Mouse (Mus musculus): ENCODE data around the gene Ggcx. TPM values are rescaled to one million over a fixed set of nuclear protein-coding genes. Genes with fewer than 3 reads are reported as not detected.
"Not testable (repeated sequence)": the region's sequence is repeated elsewhere in the genome, so short reads cannot be mapped to it uniquely, and the experiment has no call there.

Ggcx gene
- polyA plus RNA-seq, 1 experiment from 2014 or later = 22.1 TPM

GRCm38 (mm10) chr6:72478691-72479090 lies 64.6 kb downstream of the Ggcx start:
- ATAC-seq (ENCODE audit: low read depth); H3K9me3 ChIP-seq; H3K4me1 ChIP-seq (replicated peaks); H3K36me3 ChIP-seq; H3K4me2 ChIP-seq; H3K27ac ChIP-seq (replicated peaks); H3K27me3 ChIP-seq; H3K4me3 ChIP-seq; H3K9ac ChIP-seq: not testable (repeated sequence)
- 80% methylated on average over 3 of the region's 3 CpGs for WGBS

- H3K4me1 ChIP-seq (replicated peaks) = no peaks in the 10 kb centered on the region
- no peak overlapping the region for H3K4me2 ChIP-seq
- H3K27ac ChIP-seq (replicated peaks) = no peak overlapping the region
- H3K27me3 ChIP-seq = no peaks in the 10 kb centered on the region
- H3K4me3 ChIP-seq = no peak overlapping the region
- no peak for ATAC-seq (ENCODE audit: low read depth)
- no peaks in the 10 kb centered on the region for H3K36me3 ChIP-seq
- 90% methylated on average over 12 of the region's 12 CpGs for WGBS
- no peak overlapping the region for H3K9ac ChIP-seq
- no peaks in the 10 kb centered on the region for H3K9me3 ChIP-seq
These were observed 65.7 kb downstream of the Ggcx start for GRCm38 (mm10) chr6:72479645-72480421.

- H3K4me2 ChIP-seq = no peak overlapping the region
- no peak overlapping the region for H3K9ac ChIP-seq
- no peaks in the 10 kb centered on the region for H3K4me1 ChIP-seq (replicated peaks)
- H3K4me3 ChIP-seq = no peak overlapping the region
- H3K27me3 ChIP-seq = no peaks in the 10 kb centered on the region
- WGBS = 90% methylated on average over 2 of the region's 2 CpGs
- no peaks in the 10 kb centered on the region for H3K9me3 ChIP-seq
- no peak for ATAC-seq (ENCODE audit: low read depth)
- H3K27ac ChIP-seq (replicated peaks) = no peak overlapping the region
- no peaks in the 10 kb centered on the region for H3K36me3 ChIP-seq
These were observed 66.3 kb downstream of the Ggcx start for GRCm38 (mm10) chr6:72480422-72480702.

Other genes starting within 250 kb of the Ggcx start
- 3.9 and 4.7 TPM in 2 replicates for gene Atoh8, start 178.7 kb upstream of the Ggcx start, polyA plus RNA-seq (2015; fragmentation: Nextera tagmentation; extraction: Ambion mirVana)
- 0.22 and 0.76 TPM in 2 replicates for gene Sftpb, start 109.7 kb upstream of the Ggcx start, polyA plus RNA-seq (2015; fragmentation: Nextera tagmentation; extraction: Ambion mirVana)
- gene Usp39, start 69.1 kb upstream of the Ggcx start, polyA plus RNA-seq (2015; fragmentation: Nextera tagmentation; extraction: Ambion mirVana) = 46.6 and 47.2 TPM in 2 replicates
- 16.7 and 19.3 TPM in 2 replicates for gene 0610030E20Rik, start 67.0 kb upstream of the Ggcx start, polyA plus RNA-seq (2015; fragmentation: Nextera tagmentation; extraction: Ambion mirVana)
- 16.5 and 21.4 TPM in 2 replicates for gene Tmem150a, start 58.9 kb upstream of the Ggcx start, polyA plus RNA-seq (2015; fragmentation: Nextera tagmentation; extraction: Ambion mirVana)
- 140 and 148 TPM in 2 replicates for gene Rnf181, start 47.4 kb upstream of the Ggcx start, polyA plus RNA-seq (2015; fragmentation: Nextera tagmentation; extraction: Ambion mirVana)
- 19.8 and 24.1 TPM in 2 replicates for gene Vamp5, start 33.8 kb upstream of the Ggcx start, polyA plus RNA-seq (2015; fragmentation: Nextera tagmentation; extraction: Ambion mirVana)
- gene Vamp8, start 23.6 kb upstream of the Ggcx start, polyA plus RNA-seq (2015; fragmentation: Nextera tagmentation; extraction: Ambion mirVana) = 28.9 and 29.7 TPM in 2 replicates
- 352 and 360 TPM in 2 replicates for gene Mat2a, start 25.2 kb downstream of the Ggcx start, polyA plus RNA-seq (2015; fragmentation: Nextera tagmentation; extraction: Ambion mirVana)
- gene Sh2d6, start 107.4 kb downstream of the Ggcx start, polyA plus RNA-seq (2015; fragmentation: Nextera tagmentation; extraction: Ambion mirVana) = 0.36 and 0.55 TPM in 2 replicates
- gene Capg, start 130.1 kb downstream of the Ggcx start, polyA plus RNA-seq (2015; fragmentation: Nextera tagmentation; extraction: Ambion mirVana) = 11.9 and 12.9 TPM in 2 replicates
- 17.5 and 18.9 TPM in 2 replicates for gene Elmod3, start 184.1 kb downstream of the Ggcx start, polyA plus RNA-seq (2015; fragmentation: Nextera tagmentation; extraction: Ambion mirVana)
- 5.3 and 5.4 TPM in 2 replicates for gene Retsat, start 184.2 kb downstream of the Ggcx start, polyA plus RNA-seq (2015; fragmentation: Nextera tagmentation; extraction: Ambion mirVana)
- gene Tgoln1, start 202.7 kb downstream of the Ggcx start, polyA plus RNA-seq (2015; fragmentation: Nextera tagmentation; extraction: Ambion mirVana) = 39.3 and 43.9 TPM in 2 replicates